Mouse (Mus musculus) small intestine, adult 2 months (tissue): ENCODE measurements around the gene Cdh22. TPM values are rescaled to one million over a fixed set of nuclear protein-coding genes. Genes with fewer than 3 reads are reported as not detected.

ENCODE experiments used
- H3K27ac ChIP-seq: fragments of 200-500 bp; 2 replicates; pipeline ENCODE4 v1.5.1; 2012; ENCODE audit warnings: low read depth, low read length, control low read depth, inconsistent platforms; ENCODE audit not compliant: insufficient read depth
- H3K27me3 ChIP-seq: fragments of 200-500 bp; 2 replicates; pipeline ENCODE4 v1.6.1; 2012; ENCODE audit warnings: mild to moderate bottlenecking, moderate library complexity, low read length, inconsistent platforms; ENCODE audit not compliant: control insufficient read depth, insufficient read depth
- H3K36me3 ChIP-seq: fragments of 200-500 bp; 2 replicates; pipeline ENCODE4 v1.6.1; 2012; ENCODE audit warnings: mild to moderate bottlenecking, low read length, control low read depth, inconsistent platforms; ENCODE audit not compliant: control insufficient read depth, insufficient read depth
- H3K4me1 ChIP-seq: fragments of 200-500 bp; 2 replicates; pipeline ENCODE4 v1.6.1; 2012; ENCODE audit warnings: low read length, inconsistent platforms, mixed read lengths; ENCODE audit not compliant: control insufficient read depth, insufficient read depth, insufficient read length
- H3K4me3 ChIP-seq: fragments of 200-500 bp; 2 replicates; pipeline ENCODE4 v1.5.1; 2012; ENCODE audit warnings: low read depth, mild to moderate bottlenecking, control low read depth, inconsistent platforms, low read length, moderate library complexity
- CTCF ChIP-seq: fragments of 200-500 bp; IDR thresholded peaks from 2 replicates; pipeline ENCODE4 v1.5.1; 2012; ENCODE audit warnings: low read depth, mild to moderate bottlenecking, control low read depth, inconsistent platforms, low read length, moderate library complexity, mixed read lengths; ENCODE audit not compliant: insufficient replicate concordance, insufficient read length; ENCODE audit errors: extremely low read depth
- POLR2A ChIP-seq: fragments of 200-500 bp; IDR thresholded peaks from 2 replicates; pipeline ENCODE4 v1.6.1; 2012; ENCODE audit warnings: low read depth, mild to moderate bottlenecking, control low read depth, inconsistent platforms, low read length, moderate library complexity
- WGBS: fragments of 180-500 bp; shearing (Covaris S2); methylation state at CpG from one replicate; pipeline ENCODE4 v1.1.7; 2018; 5-methylcytosine and 5-hydroxymethylcytosine counted together
- polyA plus RNA-seq: library from polyadenylated mRNA; depleted of rRNA; stranded (reverse); fragments of >200 nt; gene quantifications from 2 replicates; pipeline ENCODE4 v1.2.3, GENCODE M21; 2012

The Cdh22 gene
- polyA plus RNA-seq, 1 experiment = 0.42 TPM

DNA sequence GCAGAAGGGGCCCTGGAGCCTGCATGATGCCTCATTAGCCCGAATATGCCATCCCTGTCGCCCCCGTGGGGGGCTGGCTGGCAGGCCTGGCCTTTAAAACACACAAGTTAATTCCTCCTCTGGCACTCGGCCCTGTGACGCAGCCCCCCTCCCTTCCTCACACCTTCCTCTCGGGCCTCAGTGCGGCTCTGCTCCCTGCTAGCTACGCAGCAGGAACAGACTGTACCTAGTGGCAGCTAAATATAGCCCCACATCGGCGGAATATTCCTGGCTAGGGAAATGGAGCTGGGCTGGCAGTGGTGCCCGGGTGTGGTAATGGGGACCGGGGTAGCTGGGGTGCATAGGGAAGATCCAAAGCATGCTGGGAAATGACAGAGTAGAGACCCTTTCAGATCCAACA is 81.6 kb downstream of the Cdh22 start:
- Histone ChIP-seq H3K4me1 (no peaks in the 10 kb centered on the region), H3K27ac (no peak overlapping the region), H3K4me3 (no peak overlapping the region), H3K27me3 (no peaks in the 10 kb centered on the region), H3K36me3 (no peaks in the 10 kb centered on the region)
- TF ChIP-seq POLR2A = no peak
- no peak for TF ChIP-seq CTCF
- WGBS = 29% methylated on average over 12 of the region's 12 CpGs

DNA sequence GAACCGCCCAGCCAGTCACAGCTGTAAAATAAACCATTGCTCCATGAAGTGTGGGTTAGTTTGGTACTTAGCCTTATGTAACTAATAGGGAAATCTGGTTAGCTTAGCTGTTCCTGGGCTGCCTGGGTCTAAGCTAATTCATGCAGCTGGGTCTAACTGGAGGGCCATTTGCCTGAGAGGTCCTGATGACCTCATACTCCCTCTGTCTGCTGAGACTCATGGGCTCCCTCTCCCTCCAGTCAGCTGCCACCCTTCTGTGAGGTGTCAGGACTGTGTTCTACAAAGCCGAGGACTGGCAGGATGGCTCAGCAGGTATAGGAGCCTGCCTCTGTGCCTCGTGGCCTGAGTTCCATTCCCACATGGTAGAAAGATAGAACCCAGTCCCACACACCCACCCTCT is 84.9 kb downstream of the Cdh22 start:
- Histone ChIP-seq H3K27ac (no peak overlapping the region), H3K27me3 (no peaks in the 10 kb centered on the region), H3K36me3 (no peaks in the 10 kb centered on the region), H3K4me1 (no peaks in the 10 kb centered on the region), H3K4me3 (no peak overlapping the region)
- no peak for TF ChIP-seq CTCF
- no peak for TF ChIP-seq POLR2A
- WGBS = 53% methylated on average over 3 of the region's 3 CpGs

GRCm38 (mm10) chr2:165145821-165146220 is 88.8 kb downstream of the Cdh22 start:
- TF ChIP-seq CTCF (no peak), POLR2A (no peak)
- H3K27ac ChIP-seq = no peak overlapping the region
- no peaks in the 10 kb centered on the region for H3K36me3 ChIP-seq
- H3K27me3 ChIP-seq = no peaks in the 10 kb centered on the region
- no peaks in the 10 kb centered on the region for H3K4me1 ChIP-seq
- 65% methylated on average over 13 of the region's 13 CpGs for WGBS
- no peak overlapping the region for H3K4me3 ChIP-seq

DNA sequence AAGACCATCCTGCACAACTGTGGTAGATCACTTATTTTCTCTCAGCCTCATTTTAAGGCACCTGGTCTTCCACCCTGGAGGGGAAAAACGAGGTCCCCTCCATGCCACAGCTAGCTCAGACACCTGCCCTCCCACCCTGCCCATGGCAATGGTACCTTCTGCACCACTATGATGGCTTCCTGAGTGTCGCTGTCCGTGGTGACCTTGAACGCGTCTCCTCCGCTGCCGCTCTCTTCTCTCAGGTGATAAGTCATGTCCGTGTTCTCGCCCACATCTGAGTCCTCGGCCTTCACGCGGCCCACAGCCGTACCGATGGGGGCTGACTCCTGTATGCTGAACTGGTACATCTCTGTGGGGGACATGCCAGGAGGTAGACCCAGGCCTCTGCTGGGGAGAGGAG is 91.2 kb downstream of the Cdh22 start:
- Histone ChIP-seq H3K4me1 (no peaks in the 10 kb centered on the region), H3K4me3 (no peak overlapping the region), H3K27ac (no peak overlapping the region), H3K36me3 (no peaks in the 10 kb centered on the region), H3K27me3 (no peaks in the 10 kb centered on the region)
- 55% methylated on average over 14 of the region's 14 CpGs for WGBS
- TF ChIP-seq POLR2A (no peak), CTCF (no peak)

DNA sequence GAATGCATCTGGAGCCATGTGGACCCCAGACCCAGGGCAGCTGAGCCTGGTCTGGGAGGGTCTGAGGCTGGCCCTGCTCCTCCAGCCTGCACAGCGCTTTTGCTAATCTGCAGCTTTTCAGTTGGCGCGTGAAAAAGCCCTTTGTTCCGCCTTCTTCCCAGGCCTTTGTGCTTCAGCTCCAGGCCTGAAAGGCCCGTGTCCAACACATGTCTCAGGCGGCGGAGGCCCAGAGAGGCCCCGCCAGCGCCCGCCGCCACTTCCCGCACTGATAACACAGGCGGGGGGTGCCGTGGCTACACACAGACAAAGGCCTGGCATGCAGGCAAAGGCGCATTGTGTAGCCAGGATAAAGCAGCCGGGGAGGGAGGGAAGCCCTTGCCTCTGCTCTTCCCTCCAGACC is 98.6 kb downstream of the Cdh22 start:
- H3K27me3 ChIP-seq = no peaks in the 10 kb centered on the region
- WGBS = 18% methylated on average over 16 of the region's 16 CpGs
- TF ChIP-seq POLR2A = no peak
- TF ChIP-seq CTCF = no peak
- H3K4me3 ChIP-seq = no peak overlapping the region
- H3K27ac ChIP-seq = no peak overlapping the region
- H3K4me1 ChIP-seq = no peaks in the 10 kb centered on the region
- no peaks in the 10 kb centered on the region for H3K36me3 ChIP-seq

- no peaks in the 10 kb centered on the region for H3K36me3 ChIP-seq
- no peaks in the 10 kb centered on the region for H3K27me3 ChIP-seq
- H3K4me1 ChIP-seq = no peaks in the 10 kb centered on the region
- TF ChIP-seq POLR2A (no peak), CTCF (no peak)
- H3K27ac ChIP-seq = no peak overlapping the region
- no peak overlapping the region for H3K4me3 ChIP-seq
- WGBS = 2% methylated on average over 15 of the region's 15 CpGs
These were observed 101.1 kb downstream of the Cdh22 start for GRCm38 (mm10) chr2:165133566-165133965.

GRCm38 (mm10) chr2:165131428-165131827 is 103.2 kb downstream of the Cdh22 start:
- Histone ChIP-seq H3K4me1 (no peaks in the 10 kb centered on the region), H3K27me3 (no peaks in the 10 kb centered on the region), H3K27ac (no peak overlapping the region), H3K4me3 (no peak overlapping the region), H3K36me3 (no peaks in the 10 kb centered on the region)
- TF ChIP-seq CTCF (no peak), POLR2A (no peak)
- WGBS = 29% methylated on average over 12 of the region's 12 CpGs

DNA sequence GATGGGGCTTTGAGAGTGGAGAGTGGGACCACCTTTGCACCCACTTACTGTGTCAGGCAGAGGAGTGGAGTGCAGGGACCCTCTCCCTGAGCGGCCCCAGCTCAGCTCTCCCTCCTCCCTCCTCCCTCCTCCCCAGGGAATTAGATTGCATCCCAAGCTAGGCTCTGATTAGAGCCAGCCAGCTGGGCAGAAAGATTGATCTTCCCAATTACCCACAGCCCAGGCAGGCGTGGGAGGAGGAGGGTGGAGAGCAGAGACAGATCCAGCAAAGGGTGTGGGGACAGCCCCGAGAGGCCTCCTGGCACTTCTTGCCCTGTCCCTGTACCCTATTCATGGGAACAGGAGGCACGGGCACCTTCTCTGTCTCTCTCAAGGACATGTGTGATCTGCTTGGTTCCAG is 105.5 kb downstream of the Cdh22 start:
- no peak for TF ChIP-seq POLR2A
- TF ChIP-seq CTCF = no peak
- 60% methylated on average over 4 of the region's 4 CpGs for WGBS
- Histone ChIP-seq H3K4me1 (no peaks in the 10 kb centered on the region), H3K27ac (no peak overlapping the region), H3K27me3 (no peaks in the 10 kb centered on the region), H3K4me3 (no peak overlapping the region), H3K36me3 (no peaks in the 10 kb centered on the region)
